Mouse (Mus musculus) forebrain, postnatal 0 days (tissue): ENCODE measurements around the gene Lonp1. TPM values are rescaled to one million over a fixed set of nuclear protein-coding genes. Genes with fewer than 3 reads are reported as not detected.

Experiments
- ATAC-seq: fragments of 200-750 bp; cut with Nextera tagmentation; 2 replicates; pipeline ENCODE4 v1.8.0; 2017; ENCODE audit warnings: mild to moderate bottlenecking, moderate library complexity
- DNase-seq: peaks from one replicate; pipeline ENCODE4 v3.0.0-alpha.2; 2015
- H3K27ac ChIP-seq: fragments of 300-500 bp; sonication (generic); 2 replicates; pipeline ENCODE4 v1.5.1; 2014; ENCODE audit warnings: low read depth, mild to moderate bottlenecking, antibody characterized with exemption, low read length, moderate library complexity, mixed read lengths
- H3K27me3 ChIP-seq: fragments of 300-500 bp; sonication (generic); 2 replicates; pipeline ENCODE4 v1.6.1; 2014; ENCODE audit warnings: mild to moderate bottlenecking, low read length, mixed read lengths; ENCODE audit not compliant: insufficient read depth
- H3K36me3 ChIP-seq: fragments of 300-500 bp; sonication (generic); 2 replicates; pipeline ENCODE4 v1.6.1; 2014; ENCODE audit warnings: mild to moderate bottlenecking, moderate library complexity; ENCODE audit not compliant: insufficient read depth
- H3K4me1 ChIP-seq: fragments of 300-500 bp; sonication (generic); 2 replicates; pipeline ENCODE4 v1.6.1; 2014; ENCODE audit warnings: antibody characterized with exemption; ENCODE audit not compliant: insufficient read depth
- H3K4me2 ChIP-seq: fragments of 300-500 bp; sonication (generic); 2 replicates; pipeline ENCODE4 v1.6.1; 2014; ENCODE audit warnings: low read depth, mild to moderate bottlenecking, moderate library complexity
- H3K4me3 ChIP-seq: fragments of 300-500 bp; sonication (generic); 2 replicates; pipeline ENCODE4 v1.5.1; 2014; ENCODE audit warnings: low read depth, low read length, mixed read lengths
- H3K9ac ChIP-seq: fragments of 300-500 bp; sonication (generic); 2 replicates; pipeline ENCODE4 v1.6.1; 2014; ENCODE audit warnings: mild to moderate bottlenecking
- H3K9me3 ChIP-seq: fragments of 300-500 bp; sonication (generic); 2 replicates; pipeline ENCODE4 v1.6.1; 2016; ENCODE audit warnings: low read length
- CTCF ChIP-seq: sonication (generic); IDR thresholded peaks from 2 replicates; pipeline ENCODE4 v1.5.1; 2016; ENCODE audit warnings: antibody characterized with exemption, control low read depth, low read depth
- WGBS: fragments of 180-500 bp; shearing (Covaris S2); extraction: QIAGEN DNeasy Blood & Tissue Kit; methylation state at CpG from one replicate; pipeline ENCODE4 v1.1.7; 2014; 5-methylcytosine and 5-hydroxymethylcytosine counted together
- polyA plus RNA-seq: library from polyadenylated mRNA; unstranded; fragments of >200 nt; fragmentation: Nextera tagmentation; extraction: Ambion mirVana; gene quantifications from 2 replicates; pipeline ENCODE4 v1.2.1, GENCODE M21; 2015
- total RNA-seq: library from RNA; depleted of rRNA; stranded (reverse); fragments of >200 nt; gene quantifications from 2 replicates; pipeline ENCODE4 v1.2.3, GENCODE M21; 2014

The Lonp1 gene
- total and polyA plus RNA-seq, 2 experiments from 2014 or later, result 38.2 to 76.3 TPM

DNA sequence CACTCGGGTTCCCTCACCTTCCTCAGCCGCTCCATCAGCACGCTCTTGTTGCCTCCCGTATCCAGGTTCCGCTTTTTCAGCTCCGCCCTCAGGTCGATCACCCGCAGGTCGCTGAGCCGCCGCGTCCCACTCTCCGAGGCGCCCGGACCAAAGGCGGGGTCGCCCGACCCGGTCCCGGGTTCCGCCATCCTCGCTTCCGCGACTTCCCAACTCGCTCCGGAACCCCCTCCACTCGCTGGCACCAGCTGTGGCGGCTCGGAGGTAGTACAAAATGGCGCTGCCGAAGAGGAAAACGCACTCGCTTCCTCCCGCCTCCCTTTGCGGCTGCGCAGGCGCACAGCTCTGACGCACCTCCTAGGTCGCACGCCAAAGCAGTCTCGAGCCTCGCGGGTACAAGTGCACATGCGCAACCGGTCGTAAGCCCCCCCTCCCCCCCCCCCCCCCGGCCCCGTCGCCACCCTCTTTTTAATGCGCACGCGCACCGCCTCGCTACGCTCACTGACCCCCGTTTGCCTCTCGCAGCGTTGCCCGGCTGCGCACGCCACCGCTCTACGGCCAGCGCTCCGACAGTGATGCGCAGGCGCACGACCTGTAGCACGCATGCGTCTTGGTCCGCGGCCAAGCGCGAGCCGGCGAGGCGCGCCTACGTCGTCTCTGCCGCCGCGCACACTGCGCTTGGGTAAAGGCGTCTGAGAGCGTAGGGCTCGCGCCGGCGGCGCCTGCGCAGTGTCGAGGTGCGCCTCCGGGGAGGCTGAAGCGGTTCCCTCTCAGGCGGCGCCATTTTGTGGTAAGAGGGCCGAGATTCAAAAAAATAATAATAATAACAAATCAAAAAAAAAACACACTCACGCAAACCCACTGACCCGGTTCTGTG, 42.2 kb downstream of the Lonp1 start, which contains the start of the genes Safb2 and Safb:
Safb2 (minus strand) TSS at position 329 of the 874 bp plus-strand sequence.
Safb (plus strand) TSS at position 569 of the 874 bp plus-strand sequence.
- H3K36me3 ChIP-seq, result peaks cover 55% of the 10 kb centered on the region
- DNase-seq (peak; percentile 100), ATAC-seq (peak; percentile 96)
- peak within 1 kb of the TSS; percentile 86 for H3K4me2 ChIP-seq
- 1% methylated on average over 93 of the region's 101 CpGs for WGBS
- H3K4me3 ChIP-seq, result peak within 1 kb of the TSS; percentile 86
- TF ChIP-seq CTCF, result peak; percentile 40
- H3K4me1 ChIP-seq, result peaks cover 30% of the 10 kb centered on the region
- H3K9ac ChIP-seq, result peak within 1 kb of the TSS; percentile 88
- H3K27ac ChIP-seq, result peak within 1 kb of the TSS; percentile 97
- no peaks in the 10 kb centered on the region for H3K9me3 ChIP-seq
- no peaks in the 10 kb centered on the region for H3K27me3 ChIP-seq

DNA sequence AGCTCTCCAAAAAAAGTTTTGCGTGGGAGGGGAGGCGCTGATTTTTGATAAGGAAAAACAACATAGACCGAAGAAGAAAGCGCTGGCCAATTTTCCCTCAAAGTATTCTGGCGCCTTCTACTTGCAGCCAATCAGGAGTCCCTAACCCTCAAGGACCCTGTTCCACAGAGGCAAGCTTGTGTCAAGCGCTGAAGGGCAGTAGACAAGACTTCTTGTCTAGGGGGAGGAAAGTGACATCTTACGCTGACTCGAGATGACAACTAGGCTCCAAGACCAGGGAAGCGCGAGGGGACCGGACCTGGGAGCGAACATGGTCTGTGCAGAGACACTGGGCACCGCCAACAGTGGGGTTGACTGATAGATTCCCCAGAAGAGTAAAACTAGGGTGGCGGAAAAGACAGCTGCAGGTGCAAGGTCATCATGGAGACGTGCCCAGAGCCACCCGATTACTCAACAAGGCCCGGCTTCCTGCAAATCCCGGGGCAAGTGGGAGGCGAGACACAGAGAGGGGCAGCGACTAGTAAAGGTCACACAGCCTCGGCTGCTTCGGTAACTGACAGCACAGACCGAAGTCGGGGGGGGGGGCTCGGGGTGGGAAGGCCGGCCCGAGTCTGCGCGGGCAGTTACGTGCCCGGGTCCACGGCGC, 43.0 kb downstream of the Lonp1 start:
- TF ChIP-seq CTCF, result no peak
- Histone ChIP-seq H3K4me1 (peaks cover 30% of the 10 kb centered on the region), H3K4me2 (peak overlapping the region; percentile 86), H3K36me3 (peaks cover 49% of the 10 kb centered on the region), H3K27me3 (no peaks in the 10 kb centered on the region), H3K9me3 (no peaks in the 10 kb centered on the region), H3K4me3 (peak overlapping the region; percentile 83), H3K9ac (peak overlapping the region; percentile 88), H3K27ac (peak overlapping the region; percentile 97)
- no peak for DNase-seq
- ATAC-seq, result no peak
- 2% methylated on average over 33 of the region's 33 CpGs for WGBS

DNA sequence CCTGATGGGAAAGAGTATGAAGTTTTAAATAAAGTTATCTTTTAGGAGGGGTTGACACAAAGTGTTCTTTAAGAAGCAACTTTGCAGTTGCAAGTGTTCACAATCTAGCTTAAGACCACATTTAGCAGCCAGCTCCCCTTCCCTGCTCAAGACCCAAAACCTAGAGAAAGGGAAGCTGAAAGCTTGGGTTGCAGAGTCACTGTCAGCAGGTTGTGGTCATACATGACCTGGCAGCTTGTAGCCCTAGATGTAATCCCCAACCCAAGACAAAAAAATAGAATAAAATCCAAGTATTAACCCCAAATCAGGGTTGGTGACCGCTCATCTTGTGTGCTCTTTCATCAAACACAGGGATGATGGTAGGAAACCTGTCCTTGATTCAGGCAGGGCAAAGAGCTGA, 43.6 kb downstream of the Lonp1 start:
- Histone ChIP-seq H3K27ac (no peak overlapping the region), H3K4me1 (peaks cover 30% of the 10 kb centered on the region), H3K9ac (peak overlapping the region; percentile 88), H3K4me2 (peak overlapping the region; percentile 86), H3K9me3 (no peaks in the 10 kb centered on the region), H3K27me3 (no peaks in the 10 kb centered on the region), H3K36me3 (peaks cover 49% of the 10 kb centered on the region), H3K4me3 (peak overlapping the region; percentile 83)
- ATAC-seq, result no peak
- WGBS, result 68% methylated on average over 1 of the region's 1 CpGs
- no peak for DNase-seq
- no peak for TF ChIP-seq CTCF

- no peak overlapping the region for H3K9ac ChIP-seq
- no peak for DNase-seq
- H3K36me3 ChIP-seq, result peaks cover 77% of the 10 kb centered on the region
- WGBS, result 84% methylated on average over 3 of the region's 3 CpGs
- no peaks in the 10 kb centered on the region for H3K4me1 ChIP-seq
- TF ChIP-seq CTCF, result no peak
- no peaks in the 10 kb centered on the region for H3K9me3 ChIP-seq
- no peaks in the 10 kb centered on the region for H3K27me3 ChIP-seq
- no peak overlapping the region for H3K4me3 ChIP-seq
- no peak overlapping the region for H3K27ac ChIP-seq
- no peak overlapping the region for H3K4me2 ChIP-seq
- ATAC-seq, result no peak
Observed at GRCm38 (mm10) chr17:56572939-56573338, 53.7 kb downstream of the Lonp1 start.

DNA sequence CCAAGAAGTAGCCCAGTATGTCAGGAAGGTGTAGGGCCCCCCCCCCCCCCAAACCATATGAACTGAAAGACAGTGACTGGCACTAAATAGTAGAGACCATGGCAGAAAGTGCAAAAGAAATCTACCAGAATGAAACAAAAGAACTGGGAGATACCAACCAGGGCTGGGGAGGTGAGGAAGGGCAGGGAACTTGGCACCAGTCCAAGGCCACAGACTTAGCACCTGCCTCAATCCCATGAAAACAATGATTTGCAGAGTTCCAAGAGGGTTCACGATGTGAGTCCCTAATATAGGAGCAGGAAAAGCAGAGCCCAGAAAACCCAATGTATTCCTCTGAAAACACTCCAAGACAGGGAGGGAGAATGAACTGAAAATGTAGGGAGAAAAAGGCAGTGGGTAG, 54.5 kb downstream of the Lonp1 start:
- Histone ChIP-seq H3K36me3 (peaks cover 76% of the 10 kb centered on the region), H3K4me3 (no peak overlapping the region), H3K27me3 (no peaks in the 10 kb centered on the region), H3K4me2 (no peak overlapping the region), H3K9me3 (no peaks in the 10 kb centered on the region), H3K4me1 (no peaks in the 10 kb centered on the region), H3K9ac (no peak overlapping the region), H3K27ac (no peak overlapping the region)
- TF ChIP-seq CTCF, result no peak
- WGBS, result 17% methylated on average over 1 of the region's 1 CpGs
- DNase-seq (no peak), ATAC-seq (no peak)

- H3K9ac ChIP-seq, result no peak overlapping the region
- 93% methylated on average over 4 of the region's 4 CpGs for WGBS
- H3K4me1 ChIP-seq, result no peaks in the 10 kb centered on the region
- TF ChIP-seq CTCF, result no peak
- peaks cover 81% of the 10 kb centered on the region for H3K36me3 ChIP-seq
- no peak overlapping the region for H3K27ac ChIP-seq
- no peak for ATAC-seq
- no peak overlapping the region for H3K4me2 ChIP-seq
- no peaks in the 10 kb centered on the region for H3K27me3 ChIP-seq
- DNase-seq, result no peak
- H3K9me3 ChIP-seq, result no peaks in the 10 kb centered on the region
- H3K4me3 ChIP-seq, result no peak overlapping the region
Observed at GRCm38 (mm10) chr17:56570287-56570686, 56.4 kb downstream of the Lonp1 start.

DNA sequence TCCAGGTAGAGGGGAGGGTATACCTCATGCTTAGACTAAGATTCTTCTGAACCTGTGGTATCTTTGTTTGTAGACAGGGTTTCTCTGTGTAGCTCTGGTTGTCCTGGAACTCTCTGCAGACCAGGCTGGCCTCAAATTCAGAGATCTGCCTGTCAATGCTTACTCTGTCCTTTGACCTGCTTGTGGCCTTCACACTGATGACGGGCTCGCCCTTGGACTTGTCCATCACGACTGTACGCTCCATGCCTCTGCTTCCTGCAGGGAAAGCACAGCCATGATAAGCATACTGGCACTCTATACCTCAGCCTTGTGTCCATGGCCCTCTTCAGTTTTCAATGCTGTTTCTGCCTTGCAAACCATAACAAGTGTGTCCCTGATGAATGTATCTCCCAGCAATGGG, 59.3 kb downstream of the Lonp1 start:
- Histone ChIP-seq H3K9me3 (no peaks in the 10 kb centered on the region), H3K4me2 (no peak overlapping the region), H3K9ac (no peak overlapping the region), H3K36me3 (peaks cover 84% of the 10 kb centered on the region), H3K27ac (no peak overlapping the region), H3K4me1 (no peaks in the 10 kb centered on the region), H3K4me3 (no peak overlapping the region), H3K27me3 (no peaks in the 10 kb centered on the region)
- no peak for DNase-seq
- no peak for TF ChIP-seq CTCF
- no peak for ATAC-seq
- WGBS, result 90% methylated on average over 4 of the region's 4 CpGs
